Mouse (Mus musculus): ENCODE results near the gene Srsf7. TPM values are rescaled to one million over a fixed set of nuclear protein-coding genes. Genes with fewer than 3 reads are reported as not detected.
A peak's percentile ranks its signal among the peaks of the same experiment; 100 is the strongest.

Gene Srsf7
- polyA plus RNA-seq, 1 experiment from 2014 or later, result 178 TPM

GRCm38 (mm10) chr17:80156905-80157304, 50.2 kb downstream of the Srsf7 start:
- H3K27me3 ChIP-seq (ENCODE audit: control insufficient read depth, insufficient read depth, low read depth, low read length), result no peaks in the 10 kb centered on the region
- H3K4me3 ChIP-seq (ENCODE audit: low read depth, low read length), result no peak overlapping the region
- no peak overlapping the region for H3K27ac ChIP-seq (ENCODE audit: low read length)
- no peak overlapping the region for H3K4me2 ChIP-seq (ENCODE audit: low read depth, low read length)
- no peaks in the 10 kb centered on the region for H3K9me3 ChIP-seq (replicated peaks; ENCODE audit: control insufficient read depth, low read length)
- H3K36me3 ChIP-seq (ENCODE audit: control insufficient read depth, insufficient read depth), result no peaks in the 10 kb centered on the region
- no peak for ATAC-seq (ENCODE audit: low read depth)
- 80% methylated on average over 8 of the region's 8 CpGs for WGBS (ENCODE audit: insufficient replicate concordance)
- no peak overlapping the region for H3K9ac ChIP-seq (ENCODE audit: low read depth, low read length)
- H3K4me1 ChIP-seq (ENCODE audit: control insufficient read depth, low read depth, low read length), result no peaks in the 10 kb centered on the region

- WGBS (ENCODE audit: insufficient replicate concordance), result 64% methylated on average over 2 of the region's 2 CpGs
- Histone ChIP-seq H3K27ac (ENCODE audit: low read length) (no peak overlapping the region), H3K9me3 (replicated peaks; ENCODE audit: control insufficient read depth, low read length) (no peaks in the 10 kb centered on the region), H3K9ac (ENCODE audit: low read depth, low read length) (no peak overlapping the region), H3K4me2 (ENCODE audit: low read depth, low read length) (no peak overlapping the region), H3K4me1 (ENCODE audit: control insufficient read depth, low read depth, low read length) (no peaks in the 10 kb centered on the region), H3K4me3 (ENCODE audit: low read depth, low read length) (no peak overlapping the region), H3K36me3 (ENCODE audit: control insufficient read depth, insufficient read depth) (no peaks in the 10 kb centered on the region), H3K27me3 (ENCODE audit: control insufficient read depth, insufficient read depth, low read depth, low read length) (no peaks in the 10 kb centered on the region)
- ATAC-seq (ENCODE audit: low read depth), result no peak
Observed at GRCm38 (mm10) chr17:80153631-80154030, 53.5 kb downstream of the Srsf7 start.

- no peaks in the 10 kb centered on the region for H3K9me3 ChIP-seq (replicated peaks; ENCODE audit: control insufficient read depth, low read length)
- 41% methylated on average over 12 of the region's 12 CpGs for WGBS (ENCODE audit: insufficient replicate concordance)
- no peak overlapping the region for H3K9ac ChIP-seq (ENCODE audit: low read depth, low read length)
- no peak overlapping the region for H3K4me2 ChIP-seq (ENCODE audit: low read depth, low read length)
- no peaks in the 10 kb centered on the region for H3K27me3 ChIP-seq (ENCODE audit: control insufficient read depth, insufficient read depth, low read depth, low read length)
- H3K4me3 ChIP-seq (ENCODE audit: low read depth, low read length), result no peak overlapping the region
- no peak for ATAC-seq (ENCODE audit: low read depth)
- no peaks in the 10 kb centered on the region for H3K4me1 ChIP-seq (ENCODE audit: control insufficient read depth, low read depth, low read length)
- H3K27ac ChIP-seq (ENCODE audit: low read length), result no peak overlapping the region
- H3K36me3 ChIP-seq (ENCODE audit: control insufficient read depth, insufficient read depth), result no peaks in the 10 kb centered on the region
Observed at GRCm38 (mm10) chr17:80152767-80153630, 54.1 kb downstream of the Srsf7 start.

GRCm38 (mm10) chr17:80151353-80151752, 55.8 kb downstream of the Srsf7 start:
- H3K9ac ChIP-seq (ENCODE audit: low read depth, low read length), result no peak overlapping the region
- H3K27ac ChIP-seq (ENCODE audit: low read length), result no peak overlapping the region
- no peaks in the 10 kb centered on the region for H3K27me3 ChIP-seq (ENCODE audit: control insufficient read depth, insufficient read depth, low read depth, low read length)
- H3K9me3 ChIP-seq (replicated peaks; ENCODE audit: control insufficient read depth, low read length), result no peaks in the 10 kb centered on the region
- WGBS (ENCODE audit: insufficient replicate concordance), result 45% methylated on average over 5 of the region's 5 CpGs
- no peak overlapping the region for H3K4me3 ChIP-seq (ENCODE audit: low read depth, low read length)
- no peaks in the 10 kb centered on the region for H3K4me1 ChIP-seq (ENCODE audit: control insufficient read depth, low read depth, low read length)
- no peaks in the 10 kb centered on the region for H3K36me3 ChIP-seq (ENCODE audit: control insufficient read depth, insufficient read depth)
- no peak overlapping the region for H3K4me2 ChIP-seq (ENCODE audit: low read depth, low read length)
- ATAC-seq (ENCODE audit: low read depth), result peak; percentile 24; the same call in 1 of the 2 replicates

Other genes starting within 250 kb of the Srsf7 start
- gene Hnrnpll, start 145.0 kb downstream of the Srsf7 start, polyA plus RNA-seq (2015; fragmentation: Nextera tagmentation; extraction: Ambion mirVana), result 17.2 and 17.7 TPM in 2 replicates
- gene Galm, start 79.8 kb downstream of the Srsf7 start, polyA plus RNA-seq (2015; fragmentation: Nextera tagmentation; extraction: Ambion mirVana), result 40.1 and 42.9 TPM in 2 replicates
- not detected in 2 replicates for gene Ttc39d, start 153 bp upstream of the Srsf7 start, polyA plus RNA-seq (2015; fragmentation: Nextera tagmentation; extraction: Ambion mirVana)
- 21.3 and 25.3 TPM in 2 replicates for gene Gemin6, start 17.1 kb upstream of the Srsf7 start, polyA plus RNA-seq (2015; fragmentation: Nextera tagmentation; extraction: Ambion mirVana)
- 6.4 and 7.9 TPM in 2 replicates for gene Morn2, start 82.9 kb upstream of the Srsf7 start, polyA plus RNA-seq (2015; fragmentation: Nextera tagmentation; extraction: Ambion mirVana)
- gene Dhx57, start 83.2 kb upstream of the Srsf7 start, polyA plus RNA-seq (2015; fragmentation: Nextera tagmentation; extraction: Ambion mirVana), result 3.8 and 4.8 TPM in 2 replicates
- gene Arhgef33, start 100.1 kb upstream of the Srsf7 start, polyA plus RNA-seq (2015; fragmentation: Nextera tagmentation; extraction: Ambion mirVana), result 0.23 and 0.32 TPM in 2 replicates
- not detected in 2 replicates for gene Gm10190, start 166.2 kb upstream of the Srsf7 start, polyA plus RNA-seq (2015; fragmentation: Nextera tagmentation; extraction: Ambion mirVana)